Mouse (Mus musculus): ENCODE results near the gene Bbs9. TPM values are rescaled to one million over a fixed set of nuclear protein-coding genes. Genes with fewer than 3 reads are reported as not detected.

Bbs9 gene
- polyA plus RNA-seq (2012; rRNA removed), result 12.7 and 14.1 TPM in 2 replicates

DNA sequence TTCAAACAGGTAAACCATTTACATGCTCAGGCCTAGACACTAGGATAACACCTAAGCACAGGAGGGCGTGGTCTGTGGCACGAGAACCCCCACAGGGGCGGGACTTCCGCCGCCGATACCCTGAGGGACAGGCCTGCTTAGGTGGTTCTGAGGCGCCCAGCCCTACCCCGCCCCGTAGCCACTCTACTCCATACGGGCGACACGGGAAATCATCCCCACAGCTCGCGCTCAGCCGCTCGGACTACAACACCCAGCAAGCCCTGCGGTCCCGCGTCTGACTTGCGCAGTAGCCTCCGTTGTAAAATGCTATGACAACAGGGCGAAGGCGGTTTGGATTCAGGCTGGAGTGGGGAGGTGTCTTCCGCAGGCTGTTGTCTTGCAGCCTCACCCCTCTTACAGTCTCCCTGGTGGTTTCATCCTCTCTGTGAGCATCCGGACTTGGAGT lies at the start of gene Bbs9:
TSS of gene Bbs9 (plus strand) at position 292 of the 445 bp plus-strand sequence.
- DNase-seq, result peak; percentile 97

GRCm38 (mm10) chr9:22428028-22428665 lies 47.4 kb upstream of the Bbs9 start:
- WGBS, result 73% methylated on average over 4 of the region's 4 CpGs
- no peaks in the 10 kb centered on the region for H3K4me1 ChIP-seq (ENCODE audit: control insufficient read depth, insufficient read depth, low read length)
- no peaks in the 10 kb centered on the region for H3K36me3 ChIP-seq (ENCODE audit: control insufficient read depth, insufficient read depth, low read length)
- H3K27me3 ChIP-seq (replicated peaks; ENCODE audit: control insufficient read depth, insufficient read depth, low read length), result no peaks in the 10 kb centered on the region
- TF ChIP-seq POLR2A (IDR thresholded peaks at IDR 0.05; ENCODE audit: low read depth, low read length) (no peak), CTCF (conservative IDR thresholded peaks at IDR 0.05; ENCODE audit: insufficient read depth, insufficient read length, low read depth, low read length) (no peak)
- H3K27ac ChIP-seq (ENCODE audit: insufficient read depth, low read depth, low read length), result no peak overlapping the region
- no peak overlapping the region for H3K4me3 ChIP-seq (ENCODE audit: insufficient read depth, low read depth, low read length)
- no peak for DNase-seq

More for the DNA sequence above, at the start of gene Bbs9:
- WGBS, result 1% methylated on average over 25 of the region's 25 CpGs
- Histone ChIP-seq H3K4me3 (ENCODE audit: insufficient read depth, low read depth, low read length) (peak within 1 kb of the TSS; percentile 78), H3K27ac (ENCODE audit: insufficient read depth, low read depth, low read length) (peak within 1 kb of the TSS; percentile 11; the same call in 1 of the 2 replicates), H3K4me1 (ENCODE audit: control insufficient read depth, insufficient read depth, low read length) (no peaks in the 10 kb centered on the region), H3K36me3 (ENCODE audit: control insufficient read depth, insufficient read depth, low read length) (no peaks in the 10 kb centered on the region), H3K27me3 (replicated peaks; ENCODE audit: control insufficient read depth, insufficient read depth, low read length) (no peaks in the 10 kb centered on the region)
- TF ChIP-seq POLR2A (IDR thresholded peaks at IDR 0.05; ENCODE audit: low read depth, low read length) (peak; percentile 25), CTCF (conservative IDR thresholded peaks at IDR 0.05; ENCODE audit: insufficient read depth, insufficient read length, low read depth, low read length) (no peak)

- TF ChIP-seq POLR2A (IDR thresholded peaks at IDR 0.05; ENCODE audit: low read depth, low read length) (no peak), CTCF (conservative IDR thresholded peaks at IDR 0.05; ENCODE audit: insufficient read depth, insufficient read length, low read depth, low read length) (no peak)
- Histone ChIP-seq H3K27ac (ENCODE audit: insufficient read depth, low read depth, low read length) (no peak overlapping the region), H3K27me3 (replicated peaks; ENCODE audit: control insufficient read depth, insufficient read depth, low read length) (no peaks in the 10 kb centered on the region), H3K4me1 (ENCODE audit: control insufficient read depth, insufficient read depth, low read length) (no peaks in the 10 kb centered on the region), H3K4me3 (ENCODE audit: insufficient read depth, low read depth, low read length) (no peak overlapping the region), H3K36me3 (ENCODE audit: control insufficient read depth, insufficient read depth, low read length) (no peaks in the 10 kb centered on the region)
- WGBS, result 88% methylated on average over 14 of the region's 14 CpGs
- no peak for DNase-seq
Measured at GRCm38 (mm10) chr9:22428666-22429410, 46.7 kb upstream of the Bbs9 start.

DNA sequence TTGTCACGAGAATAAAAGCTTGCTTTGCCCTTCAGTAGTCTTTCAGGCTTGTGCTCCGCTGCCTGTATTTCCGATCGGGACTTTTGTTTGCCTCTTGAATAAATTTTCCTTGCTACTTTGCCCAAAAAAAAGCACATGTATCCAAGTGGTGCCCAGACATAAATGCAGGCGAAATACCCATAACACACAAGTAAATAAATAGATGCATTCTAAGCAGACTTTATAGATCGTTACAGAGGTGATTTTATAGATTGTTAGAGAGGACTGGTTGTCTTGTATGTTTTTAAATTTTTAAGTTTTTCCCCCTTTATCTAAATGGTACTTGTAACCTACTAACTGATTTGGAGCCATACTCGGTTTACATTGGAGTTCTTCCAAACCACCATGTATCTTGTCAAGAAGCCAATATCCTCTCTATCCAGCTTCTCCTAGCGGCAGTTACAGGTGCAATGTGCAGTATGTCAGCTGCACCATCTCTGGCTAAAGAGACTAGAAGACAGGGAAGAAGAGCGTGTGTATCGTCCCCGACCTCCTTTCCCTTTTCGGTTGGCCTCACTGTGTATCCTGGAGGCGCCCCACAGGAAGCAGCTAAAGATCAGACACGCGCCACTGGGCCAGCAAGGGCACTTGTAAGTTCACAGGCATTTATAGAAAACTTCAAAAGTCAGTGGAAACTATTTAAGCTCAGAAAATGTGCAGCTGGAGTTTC lies 45.8 kb upstream of the Bbs9 start:
- Histone ChIP-seq H3K4me3 (ENCODE audit: insufficient read depth, low read depth, low read length) (no peak overlapping the region), H3K4me1 (ENCODE audit: control insufficient read depth, insufficient read depth, low read length) (no peaks in the 10 kb centered on the region), H3K27ac (ENCODE audit: insufficient read depth, low read depth, low read length) (no peak overlapping the region), H3K36me3 (ENCODE audit: control insufficient read depth, insufficient read depth, low read length) (no peaks in the 10 kb centered on the region), H3K27me3 (replicated peaks; ENCODE audit: control insufficient read depth, insufficient read depth, low read length) (no peaks in the 10 kb centered on the region)
- no peak for TF ChIP-seq POLR2A (IDR thresholded peaks at IDR 0.05; ENCODE audit: low read depth, low read length)
- no peak; the same call in 1 of the 2 replicates for TF ChIP-seq CTCF (conservative IDR thresholded peaks at IDR 0.05; ENCODE audit: insufficient read depth, insufficient read length, low read depth, low read length)
- WGBS, result 25% methylated on average over 15 of the region's 15 CpGs
- peak; percentile 47 for DNase-seq

- Histone ChIP-seq H3K36me3 (ENCODE audit: control insufficient read depth, insufficient read depth, low read length) (no peaks in the 10 kb centered on the region), H3K4me3 (ENCODE audit: insufficient read depth, low read depth, low read length) (no peak overlapping the region), H3K27me3 (replicated peaks; ENCODE audit: control insufficient read depth, insufficient read depth, low read length) (no peaks in the 10 kb centered on the region), H3K27ac (ENCODE audit: insufficient read depth, low read depth, low read length) (no peak overlapping the region), H3K4me1 (ENCODE audit: control insufficient read depth, insufficient read depth, low read length) (no peaks in the 10 kb centered on the region)
- TF ChIP-seq POLR2A (IDR thresholded peaks at IDR 0.05; ENCODE audit: low read depth, low read length) (no peak), CTCF (conservative IDR thresholded peaks at IDR 0.05; ENCODE audit: insufficient read depth, insufficient read length, low read depth, low read length) (no peak)
- WGBS, result 20% methylated on average over 5 of the region's 5 CpGs
- no peak for DNase-seq
Measured at GRCm38 (mm10) chr9:22430315-22430840, 45.1 kb upstream of the Bbs9 start.

GRCm38 (mm10) chr9:22433221-22433620 lies 42.3 kb upstream of the Bbs9 start:
- H3K4me3 ChIP-seq (ENCODE audit: insufficient read depth, low read depth, low read length), result no peak overlapping the region
- no peak overlapping the region for H3K27ac ChIP-seq (ENCODE audit: insufficient read depth, low read depth, low read length)
- no peaks in the 10 kb centered on the region for H3K4me1 ChIP-seq (ENCODE audit: control insufficient read depth, insufficient read depth, low read length)
- no peaks in the 10 kb centered on the region for H3K36me3 ChIP-seq (ENCODE audit: control insufficient read depth, insufficient read depth, low read length)
- no peaks in the 10 kb centered on the region for H3K27me3 ChIP-seq (replicated peaks; ENCODE audit: control insufficient read depth, insufficient read depth, low read length)
- no peak for DNase-seq
- 74% methylated on average over 2 of the region's 2 CpGs for WGBS
- no peak for TF ChIP-seq CTCF (conservative IDR thresholded peaks at IDR 0.05; ENCODE audit: insufficient read depth, insufficient read length, low read depth, low read length)
- no peak for TF ChIP-seq POLR2A (IDR thresholded peaks at IDR 0.05; ENCODE audit: low read depth, low read length)
